Mouse (Mus musculus): ENCODE results near the gene Tmprss15.

The Tmprss15 gene

DNA sequence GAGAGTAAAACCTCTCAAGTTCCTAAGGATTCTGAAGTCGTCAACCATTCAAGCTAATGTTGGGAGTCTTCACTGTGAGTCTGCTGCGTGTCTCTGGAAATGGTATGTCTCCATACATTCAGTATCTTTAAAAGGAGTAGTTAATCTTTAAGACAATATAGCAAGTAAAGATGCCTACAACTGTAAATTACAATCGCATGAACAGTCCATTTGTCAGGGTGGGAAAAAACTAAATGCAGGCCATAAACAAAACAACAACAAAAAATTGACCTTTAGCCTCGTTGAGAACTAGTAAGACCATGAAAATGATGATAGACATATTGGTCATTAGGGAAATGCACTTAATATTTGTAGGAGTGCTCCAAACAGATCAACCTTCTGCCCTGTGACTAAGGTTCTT, at the start of gene Tmprss15:
Gene Tmprss15, minus strand, starts transcription at position 101 of the 400 bp plus-strand sequence.
- in situ Hi-C loops (cut with MboI; ENCODE audit: low sequenced_read_pairs), result no loop called here

DNA sequence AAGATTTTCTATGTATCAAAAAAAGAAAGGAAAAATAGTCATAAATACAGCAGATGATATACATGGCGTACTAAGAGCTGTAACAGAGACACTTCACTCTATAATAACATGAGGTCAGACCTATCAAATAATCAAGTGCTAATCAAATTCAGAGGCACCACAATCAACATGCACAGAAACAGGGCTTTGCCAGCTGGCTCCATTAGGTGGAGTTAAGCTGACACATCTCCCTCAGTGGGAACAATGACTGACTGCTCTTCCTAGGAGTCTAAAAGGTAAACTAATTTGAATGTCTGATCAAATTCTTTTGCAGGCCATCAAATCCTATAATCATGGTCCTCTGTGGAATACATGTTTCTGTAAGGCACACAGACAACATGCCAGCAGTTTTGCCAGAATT, 24.0 kb upstream of the Tmprss15 start:
- in situ Hi-C loops (cut with MboI; ENCODE audit: low sequenced_read_pairs), result no loop called here

- in situ Hi-C loops (cut with MboI; ENCODE audit: low sequenced_read_pairs), result no loop called here
Measured at GRCm38 (mm10) chr16:79109516-79109915, 18.6 kb upstream of the Tmprss15 start.

DNA sequence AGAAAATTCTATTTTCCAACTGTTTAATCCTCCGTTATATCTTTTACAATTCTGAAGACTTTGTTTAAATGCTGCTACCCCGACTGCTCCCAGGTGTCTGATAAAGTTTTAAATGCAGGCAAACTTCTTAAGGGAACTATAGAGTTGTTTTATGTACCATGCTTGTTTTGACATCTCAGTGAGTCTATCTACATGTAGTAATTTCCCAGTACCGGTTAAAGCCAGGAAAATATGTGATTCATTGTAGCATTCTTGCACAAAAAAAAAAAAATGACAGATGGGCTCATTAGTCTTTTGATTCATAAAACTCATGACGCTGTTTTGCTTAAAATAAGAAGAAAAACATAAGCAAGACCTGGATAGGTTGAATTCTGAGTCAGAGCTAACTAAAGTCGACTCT, 18.1 kb upstream of the Tmprss15 start:
- in situ Hi-C loops (cut with MboI; ENCODE audit: low sequenced_read_pairs), result no loop called here

DNA sequence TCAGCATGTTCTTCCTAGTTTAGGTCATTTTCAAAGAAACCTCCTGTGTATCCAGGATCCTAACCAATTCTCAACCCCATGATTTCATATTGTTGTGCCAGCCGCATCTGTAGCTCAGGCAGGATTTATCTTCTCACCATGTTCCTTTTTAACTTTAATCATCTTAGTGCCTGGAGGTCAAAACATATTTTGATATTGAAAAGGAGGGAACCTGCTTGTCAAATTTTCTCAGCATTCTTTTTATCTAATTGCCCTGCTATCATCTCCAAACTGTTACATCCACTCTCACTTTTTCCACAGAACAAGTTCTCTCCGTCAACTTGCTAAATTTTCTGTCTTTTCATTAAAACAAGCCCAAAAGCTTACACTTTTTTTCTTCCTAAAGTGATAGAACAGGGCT, 9.4 kb upstream of the Tmprss15 start:
- in situ Hi-C loops (cut with MboI; ENCODE audit: low sequenced_read_pairs), result no loop called here

DNA sequence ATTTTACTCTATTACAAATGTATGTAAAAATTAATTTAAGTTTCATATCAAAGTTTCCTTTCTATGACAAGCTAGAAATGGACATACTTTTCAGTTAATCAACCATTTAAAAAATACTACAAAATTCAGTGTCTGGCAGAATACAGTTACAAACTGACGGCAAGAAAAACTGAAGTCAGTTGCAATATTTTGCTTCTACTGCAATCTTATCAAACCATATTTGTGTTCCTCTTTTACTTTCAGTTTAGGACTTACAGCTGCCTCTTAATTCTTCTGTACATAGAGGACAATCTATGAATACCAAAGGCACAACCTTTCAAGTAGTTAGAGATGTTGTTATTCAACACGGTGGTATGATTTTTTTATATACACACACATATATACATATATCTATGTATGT, 7.4 kb upstream of the Tmprss15 start:
- in situ Hi-C loops (cut with MboI; ENCODE audit: low sequenced_read_pairs), result no loop called here

DNA sequence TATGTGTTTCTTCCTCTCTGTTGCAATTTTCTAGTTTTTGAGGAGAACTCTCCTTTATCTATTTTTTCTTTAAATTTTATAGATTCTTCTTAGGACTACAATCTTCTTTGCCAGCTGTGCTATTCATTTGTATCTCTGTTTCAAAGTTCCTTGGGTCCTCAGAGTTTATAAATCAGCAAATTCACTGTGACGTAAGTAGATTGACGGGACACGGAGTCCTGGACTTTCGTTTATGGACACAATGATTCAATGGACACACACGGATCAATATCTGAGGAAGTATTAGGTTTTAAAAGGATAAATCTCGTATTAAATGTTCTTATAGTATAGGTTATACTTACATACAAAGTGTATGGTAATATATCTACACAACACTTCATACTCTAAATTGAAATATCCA, 4.3 kb downstream of the Tmprss15 start:
- in situ Hi-C loops (cut with MboI; ENCODE audit: low sequenced_read_pairs), result no loop called here

DNA sequence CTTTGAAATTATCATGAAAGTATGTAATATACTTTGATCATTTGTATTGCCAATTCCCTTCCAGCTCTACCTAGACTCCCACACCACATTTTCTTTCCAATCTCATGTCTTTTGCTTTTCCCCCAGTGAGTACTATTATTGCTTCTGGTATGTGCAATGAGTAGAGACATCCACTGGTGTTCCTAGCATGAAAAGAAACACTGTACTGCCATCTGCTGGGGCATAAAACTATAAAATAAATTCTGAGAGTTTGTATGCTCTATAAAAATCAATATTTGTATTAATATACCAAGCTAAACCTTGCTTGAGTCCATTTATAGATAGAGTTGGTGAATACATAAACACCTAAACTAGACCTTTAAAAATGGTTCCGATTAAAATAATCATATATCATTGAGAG, 27.0 kb downstream of the Tmprss15 start:
- in situ Hi-C loops (cut with MboI; ENCODE audit: low sequenced_read_pairs), result no loop called here

DNA sequence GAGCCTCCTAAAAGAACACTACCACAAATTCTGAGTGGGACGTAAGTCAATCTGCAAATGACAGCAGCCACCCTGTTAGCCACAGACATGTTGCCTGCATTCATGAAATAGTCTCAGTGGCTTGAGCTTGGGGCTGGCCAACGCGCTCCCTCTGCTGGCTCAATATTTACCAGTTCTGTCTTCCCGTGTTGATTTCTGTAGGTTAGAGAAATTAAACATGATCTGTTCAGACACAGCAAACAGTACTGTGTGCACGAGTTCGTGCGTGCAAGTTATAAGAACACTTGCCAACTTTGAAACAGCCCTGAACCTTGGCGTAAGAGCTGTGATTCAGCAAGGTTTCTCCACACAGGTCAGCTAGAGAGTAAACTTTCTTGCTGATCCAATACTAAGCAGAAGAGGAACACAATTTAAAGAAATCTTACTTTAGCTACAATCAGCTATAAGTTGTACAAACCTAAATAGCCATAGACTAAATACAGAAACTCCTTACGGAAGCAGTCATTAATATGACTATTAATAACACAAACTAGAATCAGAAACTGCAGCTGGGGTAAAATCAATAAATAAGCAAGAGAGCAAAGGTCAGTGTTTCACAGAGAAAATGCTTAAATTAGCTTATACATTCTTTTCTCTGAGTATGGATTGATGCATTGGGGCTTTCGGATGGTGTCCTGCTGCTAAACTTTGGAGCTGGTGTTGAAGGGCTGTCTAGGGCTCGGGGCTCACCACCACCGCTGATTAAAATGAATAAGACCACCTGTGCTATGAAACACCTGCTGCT, 31.9 kb downstream of the Tmprss15 start:
- in situ Hi-C loops (cut with MboI; ENCODE audit: low sequenced_read_pairs), result no loop called here

DNA sequence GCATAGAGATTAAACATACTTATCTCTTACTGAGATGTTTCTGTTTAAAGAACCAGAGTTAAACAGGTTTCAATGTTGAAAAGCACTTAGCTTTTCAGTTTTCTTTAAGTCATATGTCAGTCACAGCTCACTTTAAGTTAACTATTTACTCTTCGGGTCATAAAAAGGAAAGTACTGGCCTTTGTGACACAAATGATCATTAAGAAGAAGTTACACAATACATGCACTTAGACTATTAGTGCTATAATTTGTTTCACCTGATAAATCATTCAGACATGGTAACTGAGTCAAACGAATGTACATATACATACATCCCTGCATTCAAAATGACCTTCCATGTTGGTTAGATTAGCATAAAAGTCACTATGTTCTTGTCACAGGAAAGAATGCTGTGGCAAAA, 58.3 kb downstream of the Tmprss15 start:
- in situ Hi-C loops (cut with MboI; ENCODE audit: low sequenced_read_pairs), result no loop called here

DNA sequence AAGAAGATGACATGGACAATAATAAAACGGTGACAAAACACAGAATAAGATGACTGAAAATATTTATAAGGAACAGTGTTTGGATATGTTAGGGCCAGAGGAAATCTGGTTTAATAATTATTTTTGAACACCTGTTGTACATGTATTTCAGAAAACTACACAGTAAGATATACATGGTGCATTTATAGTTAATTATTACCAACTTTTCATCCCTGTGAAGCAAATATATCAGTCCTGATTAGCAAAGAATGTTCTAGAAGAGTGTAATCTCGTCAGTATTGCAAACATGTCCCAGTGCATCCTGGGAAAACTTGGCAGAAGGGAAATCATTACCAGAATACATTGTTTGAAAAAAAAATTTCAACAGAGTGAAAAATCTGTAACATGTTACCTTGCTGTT, 88.1 kb downstream of the Tmprss15 start:
- in situ Hi-C loops (cut with MboI; ENCODE audit: low sequenced_read_pairs), result no loop called here

DNA sequence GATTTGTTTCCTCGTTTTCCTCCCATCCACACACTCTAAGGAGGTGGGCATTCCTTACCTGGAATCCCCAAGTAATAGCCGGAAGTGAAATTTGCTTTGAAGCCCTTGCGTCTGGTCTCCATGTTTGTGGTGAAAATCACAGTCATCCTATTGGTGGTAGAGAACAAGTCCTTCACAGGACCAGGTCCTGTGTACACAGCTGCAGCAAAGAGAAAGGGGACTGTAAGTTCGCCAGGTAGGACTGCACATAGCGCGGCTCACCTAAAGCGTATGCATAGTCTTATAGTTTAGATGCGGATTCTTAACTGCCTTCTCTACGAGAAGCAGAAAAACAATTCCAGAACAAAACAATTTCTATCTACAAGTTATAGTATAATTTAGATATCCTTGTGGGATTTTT, 89.2 kb downstream of the Tmprss15 start:
- in situ Hi-C loops (cut with MboI; ENCODE audit: low sequenced_read_pairs), result no loop called here

GRCm38 (mm10) chr16:78976384-78976783, 114.5 kb downstream of the Tmprss15 start:
- in situ Hi-C loops (cut with MboI; ENCODE audit: low sequenced_read_pairs), result no loop called here

DNA sequence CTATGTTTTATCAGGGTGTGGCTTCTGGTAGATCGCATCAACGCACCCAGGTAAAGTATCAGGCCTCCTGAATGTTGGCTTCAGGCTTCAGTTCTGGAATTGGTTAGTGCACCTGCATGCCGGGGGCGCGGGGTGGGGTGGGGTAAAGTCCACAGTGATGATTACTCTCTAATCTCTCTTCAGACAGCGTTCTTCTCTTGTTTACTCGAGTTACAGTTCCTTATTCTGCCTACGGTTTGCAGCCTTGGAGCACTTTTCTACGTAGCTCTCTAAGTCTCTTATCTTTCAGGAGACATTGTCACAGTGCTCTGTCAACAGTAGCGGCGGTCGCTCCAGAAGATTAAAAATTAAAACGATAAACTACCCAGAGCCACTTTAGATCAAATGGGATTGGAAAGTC, 116.8 kb downstream of the Tmprss15 start:
- in situ Hi-C loops (cut with MboI; ENCODE audit: low sequenced_read_pairs), result no loop called here

DNA sequence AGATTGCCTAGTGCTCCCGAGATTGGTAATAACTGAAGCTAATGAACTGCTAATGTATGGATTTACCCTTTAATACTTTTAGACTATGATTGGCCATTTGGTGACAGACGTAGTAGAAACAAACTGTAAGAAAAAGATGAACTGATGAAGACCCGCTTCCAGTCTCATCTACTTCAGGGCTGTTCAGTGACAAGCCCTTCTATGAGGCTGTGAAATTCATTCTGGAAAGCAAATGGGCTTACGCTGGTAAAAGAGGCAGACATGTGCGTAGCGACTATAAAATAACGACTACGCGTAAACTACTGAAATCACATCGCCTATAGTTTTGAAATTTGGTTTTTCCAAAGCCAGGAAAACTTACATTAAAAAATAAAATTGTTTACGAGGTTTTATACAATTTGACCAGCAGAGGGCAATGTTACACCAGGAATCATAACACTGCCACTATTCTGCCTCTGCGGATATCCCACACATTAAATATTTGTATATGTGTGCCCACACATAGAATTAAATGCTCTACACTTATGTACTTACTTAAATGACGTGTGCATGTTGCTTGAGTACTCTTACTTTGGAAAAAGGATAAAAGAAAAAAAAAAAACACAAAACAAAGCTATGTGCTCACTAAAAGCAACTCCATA, 121.7 kb downstream of the Tmprss15 start:
- in situ Hi-C loops (cut with MboI; ENCODE audit: low sequenced_read_pairs), result no loop called here

DNA sequence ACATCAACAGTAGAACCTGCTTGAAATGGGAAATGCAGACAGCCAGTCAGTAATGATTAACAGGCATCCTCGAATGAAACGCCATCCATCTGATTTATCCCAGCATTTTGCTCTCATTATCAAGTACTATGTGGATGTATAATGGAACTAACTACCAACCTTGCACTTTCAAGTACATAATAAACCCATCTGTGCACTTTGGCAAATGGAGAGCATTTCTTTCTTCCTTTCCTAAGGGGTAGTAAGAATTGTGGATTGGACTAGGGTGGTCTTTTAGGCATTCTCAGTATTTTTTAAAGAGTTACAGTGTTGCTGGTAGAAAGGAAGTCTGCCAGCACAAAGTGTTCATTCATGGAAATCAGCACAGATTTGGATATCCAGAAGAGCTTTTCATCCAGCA, 133.5 kb downstream of the Tmprss15 start:
- in situ Hi-C loops (cut with MboI; ENCODE audit: low sequenced_read_pairs), result no loop called here

GRCm38 (mm10) chr16:78950359-78950758, 140.5 kb downstream of the Tmprss15 start:
- in situ Hi-C loops (cut with MboI; ENCODE audit: low sequenced_read_pairs), result no loop called here

DNA sequence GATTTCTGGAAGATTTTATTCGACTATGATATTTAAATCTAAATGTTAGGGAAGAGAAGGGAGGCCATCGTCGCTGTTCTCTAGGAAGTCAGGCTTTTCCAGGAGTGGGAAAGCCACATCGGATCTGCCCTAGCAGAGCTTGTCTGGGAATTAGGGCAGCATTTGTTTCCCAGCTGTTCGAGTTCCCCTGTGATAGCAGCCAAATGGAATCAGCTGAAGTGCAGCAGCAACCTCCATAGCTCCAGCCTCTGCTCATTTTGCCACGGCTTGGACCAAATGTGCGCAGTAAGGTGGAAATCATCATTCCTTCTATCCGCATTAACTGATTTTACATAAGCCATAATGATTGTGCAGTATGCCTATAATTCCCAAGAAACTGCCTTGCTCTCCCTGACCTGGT, 153.1 kb downstream of the Tmprss15 start:
- in situ Hi-C loops (cut with MboI; ENCODE audit: low sequenced_read_pairs), result no loop called here

DNA sequence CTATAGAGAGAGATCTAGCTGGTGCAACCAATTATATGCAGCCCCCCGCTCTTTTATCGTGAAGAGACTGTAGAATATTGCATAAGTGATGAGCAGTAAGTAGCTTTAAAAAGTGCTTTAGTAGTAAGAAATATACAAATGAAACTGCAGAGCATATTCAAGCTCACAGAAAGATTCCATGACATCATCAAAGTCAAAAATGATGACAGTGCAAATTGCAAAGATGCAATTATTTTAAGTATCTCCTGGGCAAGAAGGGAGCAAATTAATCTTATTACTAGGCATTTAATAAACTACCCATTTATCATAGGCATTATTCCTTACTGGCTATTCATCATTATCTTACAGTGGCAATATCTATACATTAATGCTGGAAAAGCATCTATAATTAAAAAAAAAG, 156.6 kb downstream of the Tmprss15 start:
- in situ Hi-C loops (cut with MboI; ENCODE audit: low sequenced_read_pairs), result no loop called here

DNA sequence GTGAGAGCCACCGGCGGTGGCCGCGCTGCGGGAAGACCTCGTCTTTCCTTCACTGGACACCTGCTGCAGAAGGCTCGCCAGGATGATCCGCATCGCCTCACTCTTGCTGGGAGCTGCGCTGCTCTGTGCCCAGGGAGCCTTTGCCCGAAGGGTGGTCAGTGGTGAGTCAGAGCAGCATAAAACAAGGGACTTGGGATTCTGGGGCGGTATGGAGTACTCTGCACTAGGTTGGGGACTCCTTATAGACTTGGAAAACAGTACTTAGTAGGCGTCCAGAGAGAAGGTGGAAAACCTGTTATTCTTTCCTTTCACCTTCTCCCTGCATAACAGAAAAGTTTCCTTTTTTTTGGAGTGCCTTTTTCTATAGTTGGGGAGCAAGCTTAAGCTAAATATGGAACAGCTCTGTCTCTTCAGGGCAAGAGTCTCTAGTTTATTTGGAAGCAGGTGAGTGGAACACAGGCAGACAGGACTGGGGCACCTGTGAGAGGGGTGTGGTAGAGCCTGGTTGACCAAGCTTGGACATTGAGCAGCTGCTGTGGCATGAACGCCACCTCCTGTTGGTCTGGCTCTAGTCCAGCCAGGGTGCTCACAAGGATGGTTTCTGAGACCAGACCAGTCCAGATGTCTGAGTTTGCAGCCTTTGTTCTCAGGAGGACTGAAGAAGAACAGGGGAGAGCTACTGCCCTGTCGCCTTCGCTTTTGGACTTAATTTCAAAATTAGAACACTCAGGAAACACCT, 159.4 kb downstream of the Tmprss15 start:
- in situ Hi-C loops (cut with MboI; ENCODE audit: low sequenced_read_pairs), result no loop called here

DNA sequence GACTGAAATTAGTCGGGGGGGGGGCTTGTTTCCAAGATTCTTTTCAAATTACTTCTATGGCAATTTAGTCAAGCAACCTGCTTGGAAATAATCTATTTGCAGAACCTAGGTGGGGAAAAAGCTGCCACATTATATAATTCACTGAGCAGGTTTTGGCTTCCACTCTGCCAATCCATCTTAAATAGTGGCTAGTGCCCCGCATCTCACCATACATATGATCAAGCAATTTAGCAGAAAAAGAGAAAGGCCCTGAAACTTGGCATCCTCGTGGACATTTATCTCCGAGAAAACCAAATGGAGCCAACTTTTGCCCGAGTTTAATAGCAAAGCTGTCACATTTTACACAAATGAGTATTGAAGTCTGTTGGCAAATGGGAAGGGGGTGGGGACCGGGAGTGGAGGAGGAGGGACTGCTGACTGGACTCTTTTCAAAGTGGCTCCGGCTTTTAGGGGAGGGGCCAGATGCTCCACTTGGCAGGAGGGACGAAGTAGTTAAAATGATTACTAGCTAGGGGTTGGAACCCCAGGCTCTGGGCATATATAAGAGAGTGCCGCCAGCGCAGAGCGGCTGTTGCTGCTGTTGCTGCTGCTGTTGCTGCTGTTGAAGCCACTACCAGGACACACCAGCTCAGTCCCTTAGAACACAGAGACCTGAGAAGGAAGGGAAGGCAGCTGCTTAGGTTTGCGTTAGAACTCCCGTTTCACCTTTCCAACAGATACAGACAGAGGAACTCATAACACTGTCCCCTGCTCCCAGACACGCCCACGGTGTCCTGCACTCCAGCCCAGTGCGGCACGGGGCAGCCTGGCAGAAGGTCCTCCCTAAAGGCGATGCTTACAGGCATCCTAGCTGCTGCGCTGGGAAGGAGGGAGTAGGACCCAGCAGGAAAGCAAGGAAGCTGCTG, 160.3 kb downstream of the Tmprss15 start, which contains the start of gene Chodl:
Gene Chodl, plus strand, starts transcription at position 567 of the 905 bp plus-strand sequence.
- in situ Hi-C loops (cut with MboI; ENCODE audit: low sequenced_read_pairs), result no loop called here

Measured in CH12F3 (cell line).